Mouse (Mus musculus): ENCODE measurements around the gene Olfr1416.

The Olfr1416 gene

GRCm38 (mm10) chr1:92431420-92431819 is 53.5 kb downstream of the Olfr1416 start:
- WGBS = 86% methylated on average over 3 of the region's 3 CpGs

GRCm38 (mm10) chr1:92430991-92431390 is 53.9 kb downstream of the Olfr1416 start:
- 100% methylated on average over 1 of the region's 1 CpGs for WGBS
